8 mouse cellular contexts compared by ENCODE assay signal in the genomic region with DNA sequence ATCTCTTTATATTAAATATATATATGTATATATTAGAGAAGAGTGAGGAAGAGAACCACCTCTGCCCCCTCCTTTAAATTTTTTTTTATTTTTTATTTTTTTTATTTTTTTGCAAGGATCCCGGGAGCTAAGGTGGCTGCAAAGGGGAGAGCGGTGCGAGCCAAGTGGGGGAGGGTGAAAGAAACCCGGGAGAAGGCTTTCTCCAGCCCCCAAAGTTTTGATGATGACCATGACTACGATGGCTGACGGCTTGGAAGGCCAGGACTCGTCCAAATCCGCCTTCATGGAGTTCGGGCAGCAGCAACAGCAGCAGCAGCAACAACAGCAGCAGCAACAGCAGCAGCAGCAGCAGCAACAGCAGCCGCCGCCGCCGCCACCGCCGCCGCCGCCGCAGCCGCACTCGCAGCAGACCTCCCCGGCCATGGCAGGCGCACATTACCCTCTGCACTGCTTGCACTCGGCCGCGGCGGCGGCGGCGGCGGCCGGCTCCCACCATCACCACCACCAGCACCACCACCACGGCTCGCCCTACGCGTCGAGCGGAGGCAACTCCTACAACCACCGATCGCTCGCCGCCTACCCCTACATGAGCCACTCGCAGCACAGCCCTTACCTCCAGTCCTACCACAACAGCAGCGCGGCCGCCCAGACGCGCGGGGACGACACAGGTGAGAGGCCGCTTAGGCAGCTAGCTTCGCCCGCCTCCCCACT. TPM values are rescaled to one million over a fixed set of nuclear protein-coding genes. Genes with fewer than 3 reads are reported as not detected.
A peak's percentile ranks its signal among the peaks of the same experiment; 100 is the strongest.
DNase-seq lines count a peak whose midpoint lies in the region; ATAC-seq and TF ChIP-seq lines count a peak whose summit lies in the region.
"Had no signal": no experiment of that assay in that cellular context is flagged by ENCODE, and none has a peak within 500 bp of the region (broad histone marks: within the 10 kb centered on the region; RNA-seq: fewer than 3 reads in every experiment).

A gene (plus strand): TSS at position 175 of the 711 bp plus-strand sequence.

- peak within 1 kb of the TSS; percentile 84 for H3K9ac ChIP-seq in embryonic facial prominence, embryonic 12.5 days
- peak within 1 kb of the TSS; percentile 59 for H3K9ac ChIP-seq in hindbrain, embryonic 12.5 days
- no peak within 1 kb of the TSS for H3K9ac ChIP-seq in liver, postnatal 0 days (replicated peaks)

- no peak for TF ChIP-seq CTCF in liver, postnatal 0 days (IDR thresholded peaks at IDR 0.05; ENCODE audit: low read depth)

- peak; percentile 4 for DNase-seq in lung, postnatal 36 days
- DNase-seq in lung, adult 18-20 months: no peak
- no peak for DNase-seq in liver, postnatal 0 days
- no peak for DNase-seq in urinary bladder, postnatal 36 days (ENCODE audit: low spot score in 2 of 2)
- DNase-seq in layer of hippocampus, adult 11-12 months (ENCODE audit: low spot score): no peak

- H3K36me3 ChIP-seq in embryonic facial prominence, embryonic 12.5 days: no peaks in the 10 kb centered on the region
- H3K36me3 ChIP-seq in hindbrain, embryonic 12.5 days: no peaks in the 10 kb centered on the region
- no peaks in the 10 kb centered on the region for H3K36me3 ChIP-seq in liver, postnatal 0 days (replicated peaks; ENCODE audit: insufficient read depth, low read length)

- WGBS in embryonic facial prominence, embryonic 12.5 days: 1% methylated on average over 35 of the region's 52 CpGs
- 0% methylated on average over 21 of the region's 52 CpGs for WGBS in hindbrain, embryonic 12.5 days
- 1% methylated on average over 29 of the region's 52 CpGs for WGBS in liver, postnatal 0 days (ENCODE audit: insufficient replicate concordance)

- H3K4me1 ChIP-seq in embryonic facial prominence, embryonic 12.5 days: peaks cover 9% of the 10 kb centered on the region; the same call in 1 of the 2 replicates
- peaks cover 20% of the 10 kb centered on the region for H3K4me1 ChIP-seq in hindbrain, embryonic 12.5 days
- peaks cover 12% of the 10 kb centered on the region for H3K4me1 ChIP-seq in liver, postnatal 0 days (ENCODE audit: insufficient read depth)

- H3K27me3 ChIP-seq in embryonic facial prominence, embryonic 12.5 days: peaks cover 65% of the 10 kb centered on the region
- peaks cover 93% of the 10 kb centered on the region for H3K27me3 ChIP-seq in hindbrain, embryonic 12.5 days
- H3K27me3 ChIP-seq in liver, postnatal 0 days (ENCODE audit: insufficient read depth, low read length): peaks cover 90% of the 10 kb centered on the region

- TF ChIP-seq EP300 in liver, postnatal 0 days (IDR thresholded peaks at IDR 0.05; ENCODE audit: low read depth): no peak

- ATAC-seq in embryonic facial prominence, embryonic 12.5 days (ENCODE audit: insufficient number of reproducible peaks, insufficient read depth, low FRiP score, low TSS enrichment): peak; percentile 61
- ATAC-seq in hindbrain, embryonic 12.5 days (ENCODE audit: low FRiP score): peak; percentile 76
- peak; percentile 43 for ATAC-seq in liver, postnatal 0 days

- H3K4me3 ChIP-seq in embryonic facial prominence, embryonic 12.5 days: peak within 1 kb of the TSS; percentile 63
- peak within 1 kb of the TSS; percentile 41 for H3K4me3 ChIP-seq in hindbrain, embryonic 12.5 days
- peak within 1 kb of the TSS; percentile 32 for H3K4me3 ChIP-seq in liver, postnatal 0 days (ENCODE audit: low read depth, low read length)
- H3K4me3 ChIP-seq: erythroblast, embryonic 14.5 days had no signal

- H3K27ac ChIP-seq in embryonic facial prominence, embryonic 12.5 days: peak within 1 kb of the TSS; percentile 97
- H3K27ac ChIP-seq in hindbrain, embryonic 12.5 days: peak within 1 kb of the TSS; percentile 18; the same call in 1 of the 2 replicates
- H3K27ac ChIP-seq in liver, postnatal 0 days (ENCODE audit: low read depth): no peak within 1 kb of the TSS

- H3K9me3 ChIP-seq in embryonic facial prominence, embryonic 12.5 days: no peaks in the 10 kb centered on the region
- H3K9me3 ChIP-seq in hindbrain, embryonic 12.5 days (replicated peaks): no peaks in the 10 kb centered on the region
- no peaks in the 10 kb centered on the region for H3K9me3 ChIP-seq in liver, postnatal 0 days (ENCODE audit: low read length)

- H3K4me2 ChIP-seq in embryonic facial prominence, embryonic 12.5 days (replicated peaks): peak within 1 kb of the TSS; percentile 76
- H3K4me2 ChIP-seq in hindbrain, embryonic 12.5 days (replicated peaks): peak within 1 kb of the TSS; percentile 72
- peak within 1 kb of the TSS; percentile 62 for H3K4me2 ChIP-seq in liver, postnatal 0 days (ENCODE audit: low read depth, low read length)

RNA-seq across cellular contexts. Expression of the gene that starts here (rescaled TPM):
- 8.0 and 13.5 TPM in 2 replicates for polyA plus RNA-seq in embryonic facial prominence, embryonic 12.5 days (2016; fragmentation: Nextera tagmentation; extraction: Ambion mirVana)
- 1.0 and 2.6 TPM in 2 replicates for polyA plus RNA-seq in hindbrain, embryonic 12.5 days (2016; fragmentation: Nextera tagmentation; extraction: Ambion mirVana)
- polyA plus RNA-seq in liver, postnatal 0 days (2015; fragmentation: Nextera tagmentation; extraction: Ambion mirVana): not detected in 2 replicates
- polyA plus RNA-seq: erythroblast, embryonic 14.5 days had no signal

Comparison
In these comparisons a context has a peak if more than half of its experiments do, and no peak if none do; other contexts are left out.
1. Peak in ATAC-seq, H3K4me3 ChIP-seq and H3K4me2 ChIP-seq in liver, postnatal 0 days; RNA of the gene not detected or under 1 TPM.